Mouse (Mus musculus) hindbrain, embryonic 16.5 days (tissue): Measurements from ENCODE around the gene Lama1. TPM values are rescaled to one million over a fixed set of nuclear protein-coding genes. Genes with fewer than 3 reads are reported as not detected.
A peak's percentile ranks its signal among the peaks of the same experiment; 100 is the strongest.

Experiments
- ATAC-seq: fragments of 200-750 bp; cut with Nextera tagmentation; 2 replicates; pipeline ENCODE4 v1.8.0; 2017; ENCODE audit warnings: moderate TSS enrichment, moderate library complexity
- H3K27ac ChIP-seq: fragments of 300-500 bp; sonication (generic); 2 replicates; pipeline ENCODE4 v1.5.1; 2014; ENCODE audit warnings: low read depth, mild to moderate bottlenecking, control low read depth, low read length, moderate library complexity
- H3K27me3 ChIP-seq: fragments of 300-500 bp; sonication (generic); replicated peaks from 2 replicates; pipeline ENCODE4 v1.6.1; 2014; ENCODE audit warnings: low read length; ENCODE audit not compliant: control insufficient read depth, insufficient read depth
- H3K36me3 ChIP-seq: fragments of 300-500 bp; sonication (generic); 2 replicates; pipeline ENCODE4 v1.6.1; 2014; ENCODE audit warnings: mild to moderate bottlenecking, low read length, moderate library complexity, mixed read lengths; ENCODE audit not compliant: control insufficient read depth, insufficient read depth
- H3K4me1 ChIP-seq: fragments of 300-500 bp; sonication (generic); 2 replicates; pipeline ENCODE4 v1.6.1; 2014; ENCODE audit warnings: low read depth, low read length; ENCODE audit not compliant: control insufficient read depth, insufficient read depth
- H3K4me2 ChIP-seq: fragments of 300-500 bp; sonication (generic); 2 replicates; pipeline ENCODE4 v1.6.1; 2014; ENCODE audit warnings: mild to moderate bottlenecking, low read length, control low read depth, moderate library complexity
- H3K4me3 ChIP-seq: fragments of 300-500 bp; sonication (generic); 2 replicates; pipeline ENCODE4 v1.5.1; 2014; ENCODE audit warnings: mild to moderate bottlenecking, low read length, control low read depth, moderate library complexity
- H3K9ac ChIP-seq: fragments of 300-500 bp; sonication (generic); 2 replicates; pipeline ENCODE4 v1.6.1; 2014; ENCODE audit warnings: low read depth, mild to moderate bottlenecking, control low read depth, low read length, moderate library complexity
- H3K9me3 ChIP-seq: fragments of 300-500 bp; sonication (generic); 2 replicates; pipeline ENCODE4 v1.6.1; 2014; ENCODE audit warnings: mild to moderate bottlenecking, low read length, moderate library complexity; ENCODE audit not compliant: control insufficient read depth
- WGBS: fragments of 180-500 bp; shearing (Covaris S2); extraction: QIAGEN DNeasy Blood & Tissue Kit; methylation state at CpG from one replicate; pipeline ENCODE4 v1.1.7; 2014; 5-methylcytosine and 5-hydroxymethylcytosine counted together
- polyA plus RNA-seq: library from polyadenylated mRNA; unstranded; fragments of >200 nt; fragmentation: Nextera tagmentation; extraction: Ambion mirVana; gene quantifications from 2 replicates; pipeline ENCODE4 v1.2.1, GENCODE M21; 2015

Gene Lama1
- polyA plus RNA-seq, 1 experiment from 2014 or later, result 6.0 TPM

DNA sequence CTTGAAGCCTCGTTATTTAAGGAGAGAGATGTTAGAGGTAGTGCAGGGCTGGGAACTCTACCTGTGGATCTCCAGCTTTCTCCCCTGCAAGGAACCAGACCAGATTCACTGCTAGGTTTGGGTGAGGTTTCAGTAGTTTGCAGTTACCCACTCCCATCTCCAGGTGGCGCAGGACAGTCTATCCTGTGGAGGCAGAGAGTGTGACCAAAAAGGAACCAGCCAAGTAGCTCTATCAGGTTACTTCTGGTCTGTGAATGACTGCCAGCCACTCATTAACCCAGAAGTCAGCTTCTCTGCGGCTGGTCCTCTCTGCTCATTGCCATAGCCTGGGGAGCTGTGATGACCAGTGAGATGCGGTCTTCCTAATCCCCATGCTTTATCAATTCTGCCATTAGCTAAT, 82.8 kb downstream of the Lama1 start:
- Histone ChIP-seq H3K36me3 (no peaks in the 10 kb centered on the region; the same call in 1 of the 2 replicates), H3K27me3 (no peaks in the 10 kb centered on the region), H3K4me1 (no peaks in the 10 kb centered on the region), H3K4me3 (no peak overlapping the region), H3K9me3 (no peaks in the 10 kb centered on the region), H3K9ac (no peak overlapping the region), H3K4me2 (no peak overlapping the region), H3K27ac (no peak overlapping the region)
- no peak for ATAC-seq
- WGBS, result 59% methylated on average over 4 of the region's 4 CpGs

DNA sequence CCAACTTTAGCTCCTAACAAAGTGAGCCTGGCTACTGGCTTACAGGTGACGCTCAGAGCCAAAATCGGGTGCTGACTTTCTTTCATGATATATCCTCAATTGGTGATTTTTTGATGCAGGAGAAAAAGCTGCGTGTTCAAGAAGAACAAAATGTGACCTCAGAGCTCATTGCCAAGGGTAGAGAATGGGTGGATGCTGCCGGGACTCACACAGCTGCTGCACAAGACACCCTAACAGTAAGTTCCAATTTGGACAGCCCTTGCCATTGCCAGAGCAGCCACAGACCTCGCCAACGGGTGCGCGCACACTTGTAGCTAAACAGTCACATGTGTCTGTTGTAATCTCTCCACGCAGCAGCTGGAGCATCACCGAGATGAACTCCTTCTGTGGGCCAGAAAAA, 94.0 kb downstream of the Lama1 start:
- Histone ChIP-seq H3K4me3 (no peak overlapping the region), H3K4me2 (no peak overlapping the region), H3K27me3 (no peaks in the 10 kb centered on the region), H3K9ac (no peak overlapping the region), H3K9me3 (no peaks in the 10 kb centered on the region), H3K4me1 (no peaks in the 10 kb centered on the region), H3K36me3 (0 out of 2 replicates have a peak, but pooled peaks cover 3% of the 10 kb centered on the region), H3K27ac (no peak overlapping the region)
- no peak for ATAC-seq
- 97% methylated on average over 10 of the region's 10 CpGs for WGBS

DNA sequence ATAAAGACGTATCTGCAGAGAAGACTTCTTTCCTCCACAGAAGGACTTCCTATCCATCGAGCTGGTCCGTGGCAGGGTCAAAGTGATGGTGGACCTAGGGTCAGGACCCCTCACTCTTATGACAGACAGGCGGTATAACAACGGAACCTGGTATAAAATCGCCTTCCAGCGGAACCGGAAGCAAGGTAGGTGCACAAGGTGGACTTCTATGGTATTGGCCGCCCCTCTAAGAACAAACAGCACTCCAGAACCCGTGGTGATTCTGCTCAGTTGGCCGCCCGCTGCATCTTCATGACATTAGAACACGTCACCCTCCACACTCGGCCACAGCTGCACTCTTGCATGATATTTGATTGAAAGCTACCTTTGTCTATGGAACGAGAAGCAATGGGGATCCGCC, 112.1 kb downstream of the Lama1 start:
- no peaks in the 10 kb centered on the region for H3K4me1 ChIP-seq
- no peak overlapping the region for H3K9ac ChIP-seq
- H3K9me3 ChIP-seq, result no peaks in the 10 kb centered on the region
- H3K4me2 ChIP-seq, result no peak overlapping the region
- no peak for ATAC-seq
- 0 out of 2 replicates have a peak, but pooled peaks cover 3% of the 10 kb centered on the region for H3K36me3 ChIP-seq
- H3K27ac ChIP-seq, result no peak overlapping the region
- no peaks in the 10 kb centered on the region for H3K27me3 ChIP-seq
- H3K4me3 ChIP-seq, result no peak overlapping the region
- 90% methylated on average over 16 of the region's 16 CpGs for WGBS

DNA sequence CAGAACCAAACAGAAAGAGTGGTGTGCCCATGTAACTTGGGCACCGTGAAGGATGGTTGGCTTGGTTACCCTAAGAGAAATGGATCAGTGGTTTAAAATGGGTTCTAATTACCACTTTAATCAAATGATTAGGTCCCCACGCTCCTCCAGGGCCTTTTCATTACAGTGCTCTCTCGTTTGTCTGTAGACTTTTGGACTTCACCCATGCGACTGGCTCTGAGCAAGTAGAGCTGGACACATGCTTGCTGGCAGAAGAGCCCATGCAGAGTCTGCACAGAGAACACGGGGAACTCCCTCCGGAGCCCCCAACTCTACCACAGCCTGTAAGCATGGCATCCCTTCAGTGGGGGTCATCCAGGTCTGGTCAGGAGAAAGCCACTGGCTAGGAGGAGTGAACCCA, 116.6 kb downstream of the Lama1 start:
- peaks cover 6% of the 10 kb centered on the region for H3K36me3 ChIP-seq
- H3K27me3 ChIP-seq, result no peaks in the 10 kb centered on the region
- H3K4me1 ChIP-seq, result no peaks in the 10 kb centered on the region
- 93% methylated on average over 6 of the region's 6 CpGs for WGBS
- no peak overlapping the region for H3K4me3 ChIP-seq
- no peaks in the 10 kb centered on the region for H3K9me3 ChIP-seq
- H3K27ac ChIP-seq, result no peak overlapping the region
- H3K9ac ChIP-seq, result no peak overlapping the region
- no peak overlapping the region for H3K4me2 ChIP-seq
- ATAC-seq, result no peak

DNA sequence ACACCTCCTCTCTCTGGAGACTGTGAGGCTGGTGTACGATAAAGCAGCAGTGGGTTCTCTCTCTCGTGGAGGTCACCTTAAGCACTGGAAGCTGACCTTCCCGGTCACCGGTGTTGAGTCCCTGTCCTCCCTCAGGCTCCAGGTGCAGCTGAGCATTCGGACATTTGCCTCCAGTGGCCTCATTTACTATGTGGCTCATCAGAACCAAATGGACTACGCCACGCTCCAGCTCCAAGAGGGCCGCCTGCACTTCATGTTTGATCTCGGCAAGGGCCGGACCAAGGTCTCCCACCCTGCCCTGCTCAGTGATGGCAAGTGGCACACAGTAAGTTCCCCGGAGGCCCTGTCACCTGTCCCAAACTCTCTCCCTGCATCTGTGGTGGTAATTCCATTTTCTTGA, 118.7 kb downstream of the Lama1 start:
- Histone ChIP-seq H3K4me3 (no peak overlapping the region), H3K27ac (no peak overlapping the region), H3K9me3 (no peaks in the 10 kb centered on the region), H3K9ac (no peak overlapping the region), H3K27me3 (no peaks in the 10 kb centered on the region), H3K4me2 (no peak overlapping the region), H3K36me3 (peaks cover 6% of the 10 kb centered on the region), H3K4me1 (no peaks in the 10 kb centered on the region)
- ATAC-seq, result no peak
- 93% methylated on average over 11 of the region's 11 CpGs for WGBS

DNA sequence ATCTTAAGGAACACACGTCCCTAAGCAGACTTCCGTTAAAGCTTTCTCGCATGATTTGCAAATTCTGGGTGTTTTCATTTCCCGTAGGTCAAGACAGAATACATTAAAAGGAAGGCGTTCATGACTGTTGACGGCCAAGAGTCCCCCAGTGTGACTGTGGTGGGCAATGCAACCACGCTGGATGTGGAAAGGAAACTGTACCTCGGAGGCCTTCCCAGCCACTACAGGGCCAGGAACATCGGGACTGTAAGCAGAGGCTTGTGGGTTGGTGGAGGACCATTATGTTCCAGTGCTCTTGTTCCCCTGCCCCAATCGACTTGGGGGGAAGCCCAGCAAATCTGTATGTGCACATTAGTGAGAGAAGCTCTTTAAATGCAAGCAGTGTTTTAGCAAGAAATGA, 119.9 kb downstream of the Lama1 start:
- no peaks in the 10 kb centered on the region for H3K9me3 ChIP-seq
- H3K4me3 ChIP-seq, result no peak overlapping the region
- H3K36me3 ChIP-seq, result peaks cover 3% of the 10 kb centered on the region
- no peaks in the 10 kb centered on the region for H3K27me3 ChIP-seq
- no peak for ATAC-seq
- H3K27ac ChIP-seq, result no peak overlapping the region
- 90% methylated on average over 10 of the region's 10 CpGs for WGBS
- no peak overlapping the region for H3K9ac ChIP-seq
- H3K4me1 ChIP-seq, result no peaks in the 10 kb centered on the region
- no peak overlapping the region for H3K4me2 ChIP-seq

DNA sequence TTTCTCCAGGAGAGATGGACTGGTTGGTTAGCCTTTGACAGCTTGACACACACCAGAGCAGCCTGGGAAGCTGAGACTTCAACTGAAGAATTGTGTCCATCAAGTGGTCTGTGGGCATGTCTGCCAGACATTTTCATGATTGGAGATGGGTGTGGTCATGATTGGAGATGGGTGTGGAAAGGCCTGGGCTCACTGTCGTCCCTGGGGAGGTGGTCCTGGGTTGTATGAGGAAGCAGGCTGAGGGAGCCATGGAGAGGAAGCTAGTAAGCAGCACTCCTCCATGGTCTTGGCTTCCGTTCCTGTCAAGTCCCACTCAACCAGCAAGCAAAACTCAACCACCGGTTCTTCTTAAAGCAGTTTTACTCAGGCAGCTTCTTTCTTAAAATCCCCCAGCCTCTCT, 130.4 kb downstream of the Lama1 start:
- Histone ChIP-seq H3K4me2 (no peak overlapping the region), H3K9ac (no peak overlapping the region), H3K4me1 (no peaks in the 10 kb centered on the region), H3K27me3 (no peaks in the 10 kb centered on the region), H3K9me3 (no peaks in the 10 kb centered on the region), H3K36me3 (no peaks in the 10 kb centered on the region), H3K27ac (no peak overlapping the region), H3K4me3 (no peak overlapping the region)
- ATAC-seq, result no peak
- 94% methylated on average over 3 of the region's 3 CpGs for WGBS

DNA sequence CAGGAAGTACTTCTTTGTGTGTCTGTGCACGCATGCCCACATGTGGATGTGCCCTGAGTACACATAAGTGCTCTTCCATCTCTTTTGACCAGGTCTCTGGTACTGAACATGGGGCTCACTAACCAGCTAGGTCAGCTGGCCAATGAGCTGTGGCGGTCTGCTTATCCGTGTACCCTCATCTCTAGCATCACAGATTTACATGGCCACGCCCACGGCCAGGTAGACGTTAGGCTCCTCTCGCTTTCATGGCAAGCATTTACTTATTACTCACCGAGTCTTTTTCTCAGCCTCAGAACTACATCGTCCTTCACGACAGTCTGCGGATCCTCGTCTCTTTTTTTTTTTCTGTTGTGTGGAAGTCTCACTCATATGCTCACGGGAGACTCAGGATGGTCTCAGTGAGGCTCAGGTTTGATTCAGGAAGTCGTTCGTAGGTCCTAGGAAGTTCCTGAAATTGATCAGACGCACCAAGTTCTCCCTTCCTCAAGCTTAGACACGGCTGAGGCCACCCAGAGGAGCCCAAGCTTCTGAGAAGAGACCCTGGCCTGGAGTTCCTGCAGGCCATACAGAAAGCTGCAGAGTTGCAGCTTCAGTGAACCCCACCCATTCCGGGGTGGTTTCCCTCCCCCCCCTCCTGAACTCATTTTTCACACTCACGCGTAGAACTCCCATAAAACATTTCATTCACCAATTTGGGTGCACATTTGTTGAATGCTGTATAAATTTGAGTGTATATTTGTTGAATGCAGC, 139.3 kb downstream of the Lama1 start:
- no peaks in the 10 kb centered on the region for H3K4me1 ChIP-seq
- no peaks in the 10 kb centered on the region for H3K27me3 ChIP-seq
- WGBS, result 96% methylated on average over 20 of the region's 20 CpGs
- no peak overlapping the region for H3K27ac ChIP-seq
- no peak overlapping the region for H3K9ac ChIP-seq
- ATAC-seq, result no peak
- H3K4me3 ChIP-seq, result no peak overlapping the region
- no peaks in the 10 kb centered on the region for H3K36me3 ChIP-seq
- H3K9me3 ChIP-seq, result no peaks in the 10 kb centered on the region
- H3K4me2 ChIP-seq, result no peak overlapping the region

DNA sequence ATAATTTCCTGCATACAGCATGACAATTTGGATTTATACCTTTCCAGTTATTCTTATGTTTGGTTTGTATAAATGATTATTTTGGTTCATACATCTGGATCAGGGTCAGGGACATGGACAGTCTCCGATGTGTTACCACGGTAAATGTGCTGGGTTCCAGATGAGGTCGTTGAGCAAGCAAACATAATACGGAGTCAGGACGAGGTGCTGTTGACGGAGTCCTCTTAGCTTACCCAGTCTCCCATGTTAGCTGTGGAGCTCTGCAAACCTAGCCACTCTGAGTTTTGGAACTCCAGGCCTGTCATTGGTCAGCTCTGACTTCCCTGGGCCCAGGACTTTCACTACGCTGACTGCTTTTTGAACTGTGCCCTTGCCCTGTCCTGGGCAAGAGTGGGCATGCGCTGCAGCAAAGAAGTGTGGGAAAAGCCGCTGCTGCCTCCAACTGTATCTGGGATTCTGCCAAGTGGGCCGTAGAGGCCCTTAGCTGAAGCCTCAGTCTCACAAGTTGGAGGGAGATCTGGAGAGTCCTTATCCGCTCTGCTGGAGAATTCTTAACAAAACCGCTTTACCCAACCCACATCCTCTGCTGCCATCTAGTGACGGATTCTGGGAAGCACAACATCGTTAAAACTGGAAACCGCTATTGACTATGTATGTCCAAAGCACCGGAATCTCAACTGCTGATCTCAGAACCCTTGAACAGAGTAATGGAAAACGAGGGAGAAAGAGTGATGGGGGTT, 140.5 kb downstream of the Lama1 start:
- Histone ChIP-seq H3K27me3 (no peaks in the 10 kb centered on the region), H3K4me2 (no peak overlapping the region), H3K4me1 (no peaks in the 10 kb centered on the region), H3K36me3 (no peaks in the 10 kb centered on the region), H3K4me3 (no peak overlapping the region), H3K27ac (no peak overlapping the region), H3K9me3 (no peaks in the 10 kb centered on the region), H3K9ac (0 out of 2 replicates have a peak overlapping the region, but pooled peaks have one; percentile 31)
- ATAC-seq, result peak; percentile 87
- WGBS, result 54% methylated on average over 17 of the region's 17 CpGs
